Mouse (Mus musculus): ENCODE measurements at regions not wholly inside any gene's neighbourhood (a gene's known extent, or its start where the extent isn't known, plus 50 kb on each side); places are given as distances from the start of the nearest gene placed in this dataset.

DNA sequence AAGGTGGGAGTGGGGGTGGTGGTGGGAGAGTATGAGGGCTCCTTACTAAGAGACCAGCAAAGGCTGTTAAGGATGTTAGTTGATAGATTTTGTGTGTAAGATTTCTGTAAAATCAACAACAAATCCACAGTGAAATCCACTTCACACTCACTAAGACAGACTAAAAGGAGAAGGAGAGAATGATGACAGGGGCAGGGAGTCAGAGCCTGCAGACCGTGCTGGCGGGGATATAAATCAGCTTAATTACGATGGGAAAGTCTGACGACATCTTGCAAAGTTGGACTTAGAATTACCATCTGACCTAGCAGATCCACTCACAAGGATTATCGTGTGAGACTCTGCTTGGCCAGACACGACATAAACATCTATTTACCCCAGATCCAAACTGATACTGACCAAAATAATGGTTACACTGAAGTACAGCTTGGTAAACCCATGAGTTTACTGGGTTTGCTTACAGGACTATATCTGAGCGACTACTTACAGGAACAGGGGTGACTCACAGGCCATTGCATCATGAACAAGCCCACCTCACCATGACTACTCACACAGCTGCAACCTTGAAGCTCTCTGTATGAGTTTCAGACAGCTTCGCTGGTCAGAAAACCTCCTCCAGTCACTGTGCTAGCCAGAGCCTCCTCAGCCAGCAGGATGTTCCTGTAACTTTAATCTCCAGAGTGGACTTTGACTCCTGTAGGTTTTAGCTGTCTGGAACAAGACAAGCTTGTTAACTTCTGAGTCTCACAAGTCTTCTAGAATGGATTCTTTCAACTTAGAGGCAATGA lies 50.5 kb upstream of the Ednra start:
- DNase-seq (ENCODE audit: low read depth, low spot score): no peak

DNA sequence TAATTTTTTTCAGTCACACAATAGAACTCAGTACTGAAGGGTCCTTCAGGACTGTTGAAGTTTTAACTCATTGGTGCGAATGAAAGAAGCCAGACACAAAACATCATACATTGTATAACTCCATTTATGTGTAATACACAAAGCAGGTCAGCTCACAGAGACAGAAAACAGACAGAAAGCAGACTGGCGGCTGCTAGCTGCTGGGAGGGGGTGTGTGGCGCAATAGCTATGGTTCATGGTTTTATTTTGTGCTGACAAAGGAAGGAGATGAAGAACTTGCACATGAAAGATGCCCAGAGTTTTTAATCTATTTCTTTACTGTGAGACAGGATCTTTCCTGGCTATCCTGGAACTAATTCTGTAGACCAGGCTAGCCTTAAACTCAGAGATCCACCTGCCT lies 51.3 kb upstream of the Ednra start:
- no peak for DNase-seq (ENCODE audit: low read depth, low spot score)

DNA sequence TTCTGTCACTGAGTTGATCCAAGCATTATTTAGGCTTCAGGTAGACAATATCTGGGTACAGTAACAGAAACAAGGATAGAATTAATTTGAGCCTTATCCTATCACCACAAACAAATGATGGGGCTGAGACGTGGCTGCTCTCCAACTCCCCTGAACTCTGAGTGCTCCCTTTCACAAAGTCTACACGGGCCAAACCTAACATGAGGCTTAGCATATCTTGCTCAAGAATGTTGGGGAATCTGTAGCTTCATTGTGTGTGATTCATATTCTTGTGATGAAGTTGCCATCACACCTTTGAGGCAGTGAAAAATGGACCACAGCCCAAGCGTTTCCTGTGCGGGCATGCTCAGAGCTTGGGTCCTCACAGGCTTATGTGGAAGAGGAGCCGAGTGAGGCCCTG lies 53.3 kb upstream of the Ednra start:
- DNase-seq (ENCODE audit: low read depth, low spot score): no peak

DNA sequence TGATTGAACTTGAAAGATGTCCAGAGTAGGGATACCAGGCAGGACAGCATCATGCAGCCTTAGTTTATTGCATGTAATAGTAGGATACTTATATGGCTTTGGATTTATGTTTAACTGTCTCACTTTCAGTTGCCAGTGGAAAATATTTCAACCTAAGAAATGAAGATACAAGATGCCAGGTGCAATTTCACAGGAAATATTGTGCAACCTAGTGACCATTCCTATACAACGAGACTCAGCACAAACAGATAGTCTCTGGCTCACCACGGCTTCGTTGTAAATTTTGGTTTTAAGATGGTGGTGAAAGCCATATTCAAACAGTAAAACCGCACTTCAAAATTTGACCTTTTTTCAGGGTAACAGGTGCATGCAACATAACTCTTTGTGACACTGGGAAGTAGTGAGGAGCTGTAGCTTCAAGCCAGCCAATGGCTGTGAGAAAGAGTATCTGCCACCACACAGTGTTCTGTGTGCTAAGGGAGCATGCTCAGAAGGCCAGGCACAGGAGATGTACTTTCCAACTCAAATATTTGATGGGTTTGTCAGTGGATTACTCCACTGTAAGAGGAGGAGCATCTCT lies 61.5 kb upstream of the Ednra start:
- DNase-seq (ENCODE audit: low read depth, low spot score): no peak

DNA sequence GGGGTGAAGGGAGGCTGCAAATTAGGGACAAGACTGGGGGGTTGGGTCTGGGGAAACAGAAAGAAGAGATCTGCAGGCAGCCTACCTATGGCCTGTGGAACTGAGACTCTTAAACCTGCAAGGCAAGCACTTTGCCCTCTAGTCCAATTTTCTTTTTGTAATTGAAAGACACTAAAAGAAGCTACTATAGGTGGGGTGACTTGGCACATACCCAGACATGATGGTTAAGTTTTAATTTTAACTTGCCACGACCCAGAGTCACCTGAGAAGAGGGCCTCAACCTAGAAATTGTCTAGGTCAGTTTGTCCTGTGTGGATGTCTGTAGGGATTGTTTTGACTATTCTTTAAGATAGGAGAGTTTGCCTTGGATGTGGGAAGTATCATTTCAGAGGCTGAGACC lies 70.6 kb upstream of the Ednra start:
- no peak for DNase-seq (ENCODE audit: low read depth, low spot score)

DNA sequence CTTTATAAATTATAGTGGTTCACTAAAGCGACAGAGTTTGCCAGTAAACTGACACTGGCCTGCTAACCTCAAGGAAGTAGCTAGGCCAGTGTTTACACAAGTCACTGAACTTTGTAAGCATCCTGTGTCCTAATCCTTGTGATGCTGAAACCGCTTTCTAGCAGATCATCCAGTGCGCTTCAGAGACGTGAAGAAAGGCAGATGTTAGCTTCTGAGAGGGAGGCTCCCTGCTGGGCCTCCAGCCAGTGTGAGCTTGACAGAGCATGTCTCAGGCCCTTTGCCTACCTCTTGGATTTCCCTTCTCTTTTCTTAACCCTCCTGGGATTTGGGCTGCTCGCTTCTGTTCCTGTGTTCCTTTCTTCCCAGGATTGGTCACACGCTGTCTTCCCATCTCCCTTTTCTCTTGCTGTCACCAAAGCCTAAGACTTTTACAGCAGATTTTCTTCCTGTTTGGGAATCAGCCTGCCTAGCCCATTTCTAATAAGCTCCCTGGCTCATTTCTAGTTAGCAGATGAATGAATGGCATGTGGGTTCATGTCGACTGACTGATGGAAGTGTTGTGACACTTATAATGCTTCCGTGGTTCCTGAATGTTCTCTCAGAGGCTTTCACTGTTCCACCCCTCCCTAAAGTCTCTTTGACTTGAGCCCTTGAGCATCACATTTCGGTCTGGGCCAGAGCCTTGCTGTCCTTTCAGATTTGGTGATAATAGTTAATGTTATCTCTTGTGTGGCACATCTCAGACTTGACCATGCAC lies 79.1 kb upstream of the Ednra start:
- no peak for DNase-seq (ENCODE audit: low read depth, low spot score)

DNA sequence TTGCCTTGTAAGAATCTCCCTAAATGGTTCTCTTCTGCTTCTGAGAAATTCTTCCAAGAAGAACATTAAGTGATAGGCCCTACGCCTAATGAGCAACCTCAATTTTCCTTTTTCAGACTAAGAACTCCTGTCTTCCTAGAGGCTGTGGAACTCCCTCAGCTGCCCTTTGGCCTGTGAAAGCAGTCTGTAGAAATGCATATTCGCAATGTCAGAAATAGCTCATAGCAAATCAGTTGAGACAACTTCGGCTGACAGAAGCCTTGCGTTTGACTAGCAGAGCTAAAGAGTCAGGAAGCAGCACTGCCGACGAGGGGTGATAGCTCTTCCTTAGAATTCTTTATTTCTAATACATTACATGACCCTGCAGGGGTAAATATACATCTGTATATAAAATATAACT lies 80.3 kb upstream of the Ednra start:
- DNase-seq (ENCODE audit: low read depth, low spot score): no peak

DNA sequence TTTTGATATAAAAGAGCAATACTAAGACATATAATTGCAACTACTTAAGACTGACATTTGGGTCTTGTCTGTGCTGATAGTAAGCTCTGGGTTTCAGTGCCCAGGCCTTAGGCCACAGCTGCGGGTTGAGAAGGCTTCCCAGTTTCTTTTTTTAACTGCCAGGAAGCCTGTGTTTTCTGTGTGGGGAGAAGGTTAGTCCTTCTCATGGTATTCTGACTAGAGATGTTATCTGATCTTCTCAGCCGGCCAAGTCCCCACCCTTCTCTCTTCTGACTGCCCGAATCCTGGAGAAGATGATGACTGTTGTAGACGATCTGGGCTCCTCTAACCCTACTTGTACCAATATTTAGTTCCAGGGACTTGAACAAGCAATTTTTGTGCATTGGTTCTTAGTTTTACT lies 80.7 kb upstream of the Ednra start:
- no peak for DNase-seq (ENCODE audit: low read depth, low spot score)

DNA sequence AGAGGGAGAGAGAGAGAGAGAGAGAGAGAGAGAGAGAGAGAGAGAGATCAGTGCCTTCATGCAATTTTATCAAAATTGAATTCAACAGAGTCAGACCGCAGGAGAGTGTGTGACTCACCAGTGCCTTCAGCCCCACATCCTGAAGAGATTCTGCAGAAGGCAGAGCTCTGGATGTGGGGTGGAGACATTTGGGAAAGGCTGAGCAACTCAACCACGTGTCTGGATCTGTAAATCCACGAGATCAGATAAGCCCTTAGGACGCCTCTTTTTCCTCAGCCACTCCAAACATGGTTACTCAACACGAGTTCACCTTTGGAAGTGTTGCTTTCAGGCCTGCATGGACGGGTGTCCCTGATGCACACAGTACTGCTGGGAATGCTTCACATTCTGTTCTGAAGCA lies 81.4 kb upstream of the Ednra start:
- DNase-seq (ENCODE audit: low read depth, low spot score): no peak

DNA sequence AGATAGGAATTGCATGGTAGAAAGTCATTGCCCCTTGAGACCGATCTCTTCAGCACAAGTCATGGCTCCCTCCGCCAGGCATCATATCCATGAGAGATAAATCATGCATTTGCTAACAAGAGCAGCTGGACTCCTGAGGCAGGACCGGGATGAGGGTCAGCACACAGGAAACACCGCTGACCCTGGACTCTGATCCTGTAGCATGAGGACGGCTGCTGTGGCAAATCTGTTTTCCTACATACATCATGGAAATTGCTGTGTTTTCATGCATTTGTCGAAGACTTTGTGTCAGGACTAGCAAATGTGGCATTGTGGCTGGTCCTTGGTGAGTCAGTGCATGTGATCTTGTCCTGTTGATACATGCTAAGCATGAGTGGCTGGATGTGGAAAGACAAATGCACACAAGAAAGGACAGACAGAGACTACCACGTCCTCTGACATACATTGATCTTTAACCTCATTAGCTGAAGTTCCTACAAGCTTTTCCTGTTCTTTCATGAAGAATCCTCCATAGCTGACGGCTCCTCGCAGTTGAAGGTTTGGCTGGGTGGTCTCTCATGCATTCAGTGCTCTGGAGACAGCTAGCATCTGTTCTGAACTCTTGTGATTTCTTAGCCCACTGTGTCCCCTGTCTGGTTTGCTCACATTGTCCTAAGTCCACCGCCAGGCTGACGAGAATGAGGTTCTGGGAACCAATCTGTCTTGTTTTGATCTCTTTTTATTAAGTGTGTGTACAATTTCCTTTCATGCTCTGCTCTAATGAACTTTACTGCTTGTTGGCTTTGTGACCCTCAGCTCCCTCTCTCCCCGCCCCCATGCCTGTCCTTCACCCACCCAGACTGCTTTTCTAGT lies 90.8 kb upstream of the Ednra start:
- DNase-seq (ENCODE audit: low read depth, low spot score): no peak

DNA sequence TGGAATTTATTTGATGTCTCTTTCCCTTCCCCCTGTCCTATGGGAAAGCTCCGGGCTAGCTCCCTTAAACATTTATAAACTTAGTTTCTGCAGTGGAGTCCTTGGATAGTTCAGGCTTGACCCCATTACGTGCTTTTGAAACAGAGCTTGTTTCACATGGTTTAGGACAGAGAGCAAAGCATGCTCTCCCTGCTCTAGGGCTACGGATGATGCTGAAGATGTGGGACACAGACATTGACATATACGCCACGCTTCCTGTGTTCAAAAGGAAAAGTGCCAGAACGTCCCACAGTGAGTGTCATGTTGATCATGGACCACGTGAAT lies 91.3 kb upstream of the Ednra start:
- no peak for DNase-seq (ENCODE audit: low read depth, low spot score)

DNA sequence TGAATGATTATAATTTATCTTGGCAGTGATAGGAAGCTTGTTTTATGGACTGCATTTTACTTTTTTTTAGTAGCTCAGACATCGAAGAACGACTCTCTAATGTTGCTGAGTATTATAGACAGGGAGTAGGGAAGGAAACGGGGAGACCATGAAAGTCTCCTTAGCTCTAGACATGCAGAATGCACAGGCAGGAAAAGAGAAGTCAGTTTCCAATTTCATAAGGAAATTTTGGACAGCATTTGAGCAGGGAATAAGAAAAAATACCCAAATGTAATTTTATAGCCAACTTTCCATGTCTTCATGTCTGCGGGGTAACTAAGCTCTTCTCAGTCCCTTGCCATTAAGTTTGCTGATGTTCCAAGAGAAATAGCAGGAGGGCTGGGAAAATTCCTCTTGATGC lies 92.0 kb upstream of the Ednra start:
- no peak for DNase-seq (ENCODE audit: low read depth, low spot score)

DNA sequence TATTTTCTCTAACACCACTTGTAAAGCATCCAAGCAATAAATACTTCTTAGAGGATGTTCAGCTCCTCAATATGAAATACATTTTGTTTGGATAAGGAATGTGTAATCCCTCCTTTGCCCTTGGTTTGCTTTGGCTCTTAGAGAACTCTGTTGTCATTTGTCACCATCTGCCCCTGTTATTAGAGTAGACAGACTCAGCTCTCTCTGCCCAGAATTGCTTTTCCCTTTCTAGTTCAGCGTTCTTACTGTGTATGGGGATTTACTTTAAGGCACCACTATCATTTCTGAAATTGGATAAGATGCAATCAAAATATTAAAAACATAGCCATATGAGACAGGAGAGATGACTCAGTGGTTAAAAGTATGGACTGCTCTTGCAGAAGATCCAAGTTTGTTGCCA lies 101.5 kb upstream of the Ednra start:
- no peak for DNase-seq (ENCODE audit: low read depth, low spot score)

DNA sequence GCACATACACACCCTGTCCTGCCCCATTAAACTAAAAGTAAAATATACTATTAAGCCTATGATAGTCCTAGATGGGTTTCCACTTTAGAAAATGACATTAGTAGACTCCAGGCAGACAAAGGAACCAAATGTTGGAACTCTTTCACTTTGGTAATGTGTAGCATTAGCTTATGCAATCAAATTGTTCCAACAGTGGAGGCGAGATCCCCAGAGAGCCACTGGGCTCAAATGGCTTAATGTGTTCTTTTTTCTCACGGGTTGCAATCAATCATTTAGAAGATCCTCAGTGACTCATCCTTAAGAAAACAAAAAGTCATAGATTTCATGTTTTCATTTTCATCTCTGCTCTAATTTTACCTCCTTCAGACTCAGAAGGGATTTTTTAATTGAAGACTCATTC lies 102.0 kb upstream of the Ednra start:
- no peak for DNase-seq (ENCODE audit: low read depth, low spot score)

DNA sequence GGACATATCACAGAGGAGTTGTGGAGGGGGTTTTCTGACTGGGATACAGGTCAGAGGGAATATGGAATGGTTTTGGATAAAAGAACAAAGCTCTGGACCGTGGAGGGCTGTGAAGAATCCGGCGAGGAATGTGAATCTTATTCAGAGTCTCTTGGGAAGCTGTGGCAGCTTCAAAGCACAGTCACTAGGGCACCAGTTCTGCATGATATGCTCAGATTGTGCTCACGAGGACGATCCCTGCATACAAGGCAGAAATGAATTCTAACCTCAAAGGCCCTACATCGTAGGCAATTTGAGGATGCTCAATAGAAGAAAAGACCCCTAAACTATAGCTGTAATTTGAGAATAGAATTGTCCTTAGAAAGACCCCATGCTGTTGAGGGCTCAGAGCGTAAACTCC lies 103.8 kb upstream of the Ednra start:
- DNase-seq (ENCODE audit: low read depth, low spot score): no peak

DNA sequence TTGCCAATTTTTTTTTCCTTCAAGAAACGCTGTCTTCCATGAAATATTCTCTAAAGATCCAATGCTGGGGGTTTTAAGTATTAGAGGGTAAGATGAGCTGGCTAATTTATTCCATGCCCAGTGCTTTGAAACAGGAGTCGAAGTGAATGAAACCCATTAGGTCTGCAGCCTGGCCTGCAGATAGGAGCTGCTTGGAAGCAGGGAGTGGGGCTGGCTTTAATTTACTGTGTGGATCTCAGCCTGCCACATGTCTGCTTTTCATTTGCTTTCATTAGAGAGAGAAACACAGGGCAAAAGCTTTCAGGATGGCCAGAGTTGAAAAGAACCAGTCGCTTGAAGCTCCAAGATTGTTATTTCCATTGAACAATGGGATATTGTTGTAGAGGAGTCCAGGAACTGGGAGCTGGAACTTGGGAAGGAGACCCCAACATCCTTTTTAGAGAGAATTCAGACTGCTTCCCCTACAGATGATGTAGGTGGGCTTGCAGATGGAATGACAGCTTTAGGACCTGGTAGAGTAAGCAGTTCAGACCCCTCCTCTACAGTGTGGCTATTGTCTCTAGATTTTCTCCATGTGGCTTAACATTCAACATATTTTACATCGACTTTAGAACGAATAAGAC lies 105.0 kb upstream of the Ednra start:
- no peak for DNase-seq (ENCODE audit: low read depth, low spot score)

DNA sequence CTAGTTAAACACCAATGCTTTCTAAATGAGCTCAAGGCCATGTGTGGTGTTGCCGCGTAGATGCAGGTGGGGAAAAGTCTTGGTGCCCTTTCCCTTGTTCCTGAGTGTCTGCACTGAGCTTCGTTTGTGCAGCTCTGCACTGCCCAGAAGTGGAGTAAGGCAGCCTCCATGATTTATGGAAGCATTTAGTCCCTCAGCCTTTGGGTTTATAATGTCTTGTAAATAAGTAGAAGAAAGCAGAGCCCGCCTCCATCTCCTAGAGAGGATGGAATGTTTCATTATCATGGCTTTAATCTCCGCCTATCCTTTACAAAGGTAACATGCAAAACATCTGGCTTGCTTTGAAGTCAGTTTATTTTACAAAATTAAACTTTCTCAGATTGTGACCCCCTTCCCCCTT lies 105.5 kb upstream of the Ednra start:
- DNase-seq (ENCODE audit: low read depth, low spot score): no peak

DNA sequence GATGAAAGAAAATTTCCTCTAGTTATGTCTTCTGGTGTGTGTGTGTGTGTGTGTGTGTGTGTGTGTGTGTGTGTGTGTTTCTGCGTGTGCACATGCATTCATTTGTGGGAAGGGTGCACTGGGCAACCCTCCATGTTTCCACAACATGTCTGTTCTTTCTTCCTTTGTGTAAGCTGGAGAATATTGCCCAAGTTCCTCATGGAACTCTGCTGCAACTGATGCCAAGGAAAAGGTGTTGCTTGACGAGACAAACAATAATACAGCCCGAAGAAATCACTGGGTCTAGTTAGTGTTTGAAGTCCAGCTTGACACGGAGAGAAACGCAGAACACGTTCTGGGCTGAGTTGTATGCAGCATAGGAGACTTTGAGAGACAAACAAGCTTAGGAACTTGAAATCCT lies 110.0 kb upstream of the Ednra start:
- DNase-seq (ENCODE audit: low read depth, low spot score): no peak

DNA sequence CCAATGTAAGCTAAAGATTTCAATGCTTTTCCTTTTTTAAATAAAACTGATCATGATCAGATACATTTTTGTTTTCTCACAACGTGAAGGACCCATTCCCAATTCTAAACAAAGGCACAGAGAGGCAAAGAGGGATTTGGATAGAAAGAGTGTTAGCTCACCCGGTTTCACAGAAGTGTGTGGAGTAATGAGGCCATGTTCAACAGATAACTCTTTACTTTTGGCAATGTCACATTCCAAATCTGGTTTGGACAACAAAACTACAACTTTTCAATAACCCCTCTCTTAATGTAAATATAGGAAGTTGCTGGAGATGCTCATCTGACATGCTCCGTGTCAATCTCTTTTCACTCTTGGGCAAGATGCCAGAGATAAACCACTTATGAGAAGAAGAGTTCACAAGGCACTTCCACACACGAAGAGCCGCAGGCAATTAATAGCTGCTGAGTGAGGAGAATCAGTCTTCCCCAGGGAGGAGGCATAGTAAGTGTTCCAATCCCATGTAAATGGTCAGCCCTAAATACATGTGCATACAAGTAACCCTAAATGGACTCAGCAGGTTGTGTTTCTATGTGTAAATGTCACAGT lies 112.7 kb upstream of the Ednra start:
- DNase-seq (ENCODE audit: low read depth, low spot score): no peak

DNA sequence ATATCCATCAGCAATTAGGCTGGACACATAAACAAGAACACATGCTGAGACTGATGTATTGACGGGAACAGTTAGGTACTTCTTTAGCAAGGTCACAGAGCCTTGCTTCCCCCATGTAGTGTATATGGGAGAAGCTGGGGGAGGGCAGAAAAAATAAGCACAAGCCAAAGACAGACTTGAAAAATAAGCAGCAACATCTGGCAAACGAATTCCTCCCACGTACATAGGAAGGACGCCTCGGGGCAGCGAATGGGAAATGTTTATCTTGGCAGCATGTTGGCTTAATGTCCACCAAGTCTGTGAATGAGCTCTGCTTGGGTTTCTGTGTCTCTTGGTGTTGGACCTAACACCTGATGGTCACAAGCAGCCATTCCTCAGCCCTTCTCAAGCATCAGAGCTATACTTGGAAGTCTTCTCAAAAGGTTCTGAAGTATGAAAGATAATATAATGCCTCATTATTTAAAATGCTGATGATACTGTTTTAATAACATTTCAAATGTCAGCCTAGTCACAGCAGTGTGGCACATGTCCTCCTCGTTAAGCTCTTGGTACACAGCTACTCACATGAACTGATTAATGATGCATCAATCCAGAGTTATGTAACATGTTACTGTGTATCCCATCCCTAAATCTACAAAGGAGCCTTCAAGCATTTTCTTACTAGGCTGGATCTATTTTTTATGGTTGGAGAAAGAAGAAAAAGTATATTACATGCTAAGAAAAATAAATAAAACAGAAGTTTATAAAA lies 118.3 kb upstream of the Ednra start:
- DNase-seq (ENCODE audit: low read depth, low spot score): no peak

DNA sequence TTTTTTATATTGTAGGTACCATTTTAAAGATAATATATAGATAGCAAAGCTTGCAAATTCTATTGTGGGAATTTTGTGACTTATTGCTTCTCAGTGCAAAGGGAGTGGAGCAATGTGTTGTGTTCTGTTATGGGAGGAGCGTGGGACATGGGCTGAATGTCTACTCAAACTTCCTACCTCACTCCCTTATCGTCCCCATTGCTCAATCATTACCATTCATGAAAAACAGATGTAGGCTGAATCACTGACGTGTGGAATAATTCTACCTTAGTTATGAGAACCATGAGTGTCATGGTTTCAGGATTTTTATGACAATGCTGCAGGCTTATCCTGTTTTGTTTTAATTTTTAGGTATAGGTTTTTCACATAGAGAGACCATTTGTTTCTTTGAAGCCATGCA lies 119.0 kb upstream of the Ednra start:
- no peak for DNase-seq (ENCODE audit: low read depth, low spot score)

Measured in A20 (cell line).